ENCODE assay signal across 9 mouse cellular contexts in genomic region chr5:137030416-137030810, GRCm38 (mm10). TPM values are rescaled to one million over a fixed set of nuclear protein-coding genes. Genes with fewer than 3 reads are reported as not detected.
A peak's percentile ranks its signal among the peaks of the same experiment; 100 is the strongest.
DNase-seq lines count a peak whose midpoint lies in the region; ATAC-seq and TF ChIP-seq lines count a peak whose summit lies in the region.
"Had no signal": no experiment of that assay in that cellular context is flagged by ENCODE, and none has a peak within 500 bp of the region (broad histone marks: within the 10 kb centered on the region; RNA-seq: fewer than 3 reads in every experiment).

No protein-coding gene starts in this region.

- H3K4me1 ChIP-seq in heart, embryonic 12.5 days (replicated peaks), result peaks cover 35% of the 10 kb centered on the region
- no peaks in the 10 kb centered on the region for H3K4me1 ChIP-seq in cortical plate, adult 2 months (ENCODE audit: control insufficient read depth, insufficient read depth, low read length)
- peaks cover 23% of the 10 kb centered on the region for H3K4me1 ChIP-seq in hindbrain, embryonic 16.5 days (ENCODE audit: control insufficient read depth, insufficient read depth, low read depth, low read length)
- peaks cover 20% of the 10 kb centered on the region for H3K4me1 ChIP-seq in midbrain, embryonic 14.5 days (ENCODE audit: control insufficient read depth, insufficient read depth, low read length)
- peaks cover 8% of the 10 kb centered on the region; the same call in 1 of the 2 replicates for H3K4me1 ChIP-seq in kidney, adult 2 months (ENCODE audit: control insufficient read depth, insufficient read depth, low read length)

- H3K4me2 ChIP-seq in heart, embryonic 12.5 days, result peak overlapping the region; percentile 72
- H3K4me2 ChIP-seq in hindbrain, embryonic 16.5 days (ENCODE audit: low read length), result peak overlapping the region; percentile 95
- peak overlapping the region; percentile 100 for H3K4me2 ChIP-seq in midbrain, embryonic 14.5 days (ENCODE audit: low read length)

- H3K27ac ChIP-seq in heart, embryonic 12.5 days (ENCODE audit: poor library complexity, severe bottlenecking), result no peak overlapping the region
- peak overlapping the region; percentile 52 for H3K27ac ChIP-seq in cortical plate, adult 2 months (ENCODE audit: insufficient read depth, low read length)
- no peak overlapping the region for H3K27ac ChIP-seq in hindbrain, embryonic 16.5 days (ENCODE audit: low read depth, low read length)
- H3K27ac ChIP-seq in midbrain, embryonic 14.5 days (replicated peaks; ENCODE audit: low read depth, low read length), result no peak overlapping the region
- H3K27ac ChIP-seq in kidney, adult 2 months (ENCODE audit: insufficient read depth, low read depth, low read length), result no peak overlapping the region

- ATAC-seq in heart, embryonic 12.5 days (ENCODE audit: insufficient number of reproducible peaks, low FRiP score), result no peak
- ATAC-seq in hindbrain, embryonic 16.5 days, result no peak
- ATAC-seq in midbrain, embryonic 14.5 days (ENCODE audit: low FRiP score, low TSS enrichment), result no peak

- no peak overlapping the region for H3K9ac ChIP-seq in heart, embryonic 12.5 days
- H3K9ac ChIP-seq in hindbrain, embryonic 16.5 days (ENCODE audit: low read depth, low read length), result peak overlapping the region; percentile 71
- peak overlapping the region; percentile 61; the same call in 1 of the 2 replicates for H3K9ac ChIP-seq in midbrain, embryonic 14.5 days (replicated peaks; ENCODE audit: low read length)

- peaks cover 4% of the 10 kb centered on the region; the same call in 1 of the 2 replicates for H3K36me3 ChIP-seq in heart, embryonic 12.5 days
- H3K36me3 ChIP-seq in hindbrain, embryonic 16.5 days (ENCODE audit: control insufficient read depth, insufficient read depth, low read length), result no peaks in the 10 kb centered on the region
- H3K36me3 ChIP-seq in midbrain, embryonic 14.5 days (ENCODE audit: control insufficient read depth, insufficient read depth, low read length), result peaks cover 6% of the 10 kb centered on the region
- H3K36me3 ChIP-seq in kidney, adult 2 months (ENCODE audit: control insufficient read depth, insufficient read depth, low read length), result no peaks in the 10 kb centered on the region

- 11% methylated on average over 22 of the region's 22 CpGs for WGBS in heart, embryonic 12.5 days
- 12% methylated on average over 22 of the region's 22 CpGs for WGBS in hindbrain, embryonic 16.5 days
- 9% methylated on average over 22 of the region's 22 CpGs for WGBS in midbrain, embryonic 14.5 days
- 16% methylated on average over 22 of the region's 22 CpGs for WGBS in kidney, adult 2 months

- DNase-seq in heart, postnatal 25 days (ENCODE audit: low spot score), result no peak
- DNase-seq in midbrain, embryonic 14.5 days, result no peak
- DNase-seq in urinary bladder, adult 18-20 months (ENCODE audit: low spot score in 2 of 2), result no peak
- no peak for DNase-seq in thymus, postnatal 10 days (ENCODE audit: low spot score in 2 of 2)
- DNase-seq in kidney, adult 2 months, result no peak

- H3K27me3 ChIP-seq in heart, embryonic 12.5 days (replicated peaks), result peaks cover 68% of the 10 kb centered on the region
- peaks cover 34% of the 10 kb centered on the region for H3K27me3 ChIP-seq in hindbrain, embryonic 16.5 days (replicated peaks; ENCODE audit: control insufficient read depth, insufficient read depth, low read length)
- peaks cover 54% of the 10 kb centered on the region for H3K27me3 ChIP-seq in midbrain, embryonic 14.5 days (ENCODE audit: control insufficient read depth, insufficient read depth, low read length)
- H3K27me3 ChIP-seq in kidney, adult 2 months (replicated peaks; ENCODE audit: control insufficient read depth, insufficient read depth, low read length), result peaks cover 5% of the 10 kb centered on the region

- no peak; the same call in 1 of the 2 replicates for TF ChIP-seq POLR2A in cortical plate, adult 2 months (IDR thresholded peaks at IDR 0.05; ENCODE audit: extremely low read depth, insufficient read depth, low read length)
- TF ChIP-seq POLR2A in kidney, adult 2 months (IDR thresholded peaks at IDR 0.05; ENCODE audit: low read depth, low read length), result no peak

- TF ChIP-seq CTCF in cortical plate, adult 2 months (IDR thresholded peaks at IDR 0.05; ENCODE audit: extremely low read depth, insufficient read depth, low read length), result no peak
- TF ChIP-seq CTCF in kidney, adult 2 months (conservative IDR thresholded peaks at IDR 0.05; ENCODE audit: insufficient read depth, insufficient read length, low read depth, low read length), result no peak

- peak overlapping the region; percentile 41; the same call in 1 of the 2 replicates for H3K4me3 ChIP-seq in heart, embryonic 12.5 days
- peak overlapping the region; percentile 76 for H3K4me3 ChIP-seq in cortical plate, adult 2 months (ENCODE audit: insufficient read depth, low read length)
- H3K4me3 ChIP-seq in hindbrain, embryonic 16.5 days (ENCODE audit: low read length), result peak overlapping the region; percentile 53
- H3K4me3 ChIP-seq in midbrain, embryonic 14.5 days (replicated peaks; ENCODE audit: low read depth, low read length), result peak overlapping the region; percentile 52
- H3K4me3 ChIP-seq in kidney, adult 2 months (ENCODE audit: insufficient read depth, low read depth, low read length), result no peak overlapping the region

- intact Hi-C loops in heart, postnatal 25 days (cut with DNase I), result no loop called here

- no peaks in the 10 kb centered on the region for H3K9me3 ChIP-seq in heart, embryonic 12.5 days (replicated peaks)
- no peaks in the 10 kb centered on the region for H3K9me3 ChIP-seq in hindbrain, embryonic 16.5 days (ENCODE audit: control insufficient read depth, low read length)
- no peaks in the 10 kb centered on the region for H3K9me3 ChIP-seq in midbrain, embryonic 14.5 days (ENCODE audit: control insufficient read depth, low read length)

RNA-seq across cellular contexts. Expression of gene Vgf, which starts 4.2 kb away (rescaled TPM):
- 0.12 TPM in 1 of 2 replicates, not detected in the other for polyA plus RNA-seq in heart, embryonic 12.5 days (2016; fragmentation: Nextera tagmentation; extraction: Ambion mirVana)
- total RNA-seq in heart, postnatal 25 days (2021), result not detected
- polyA plus RNA-seq in cortical plate, adult 2 months (2012; rRNA removed), result 158 and 168 TPM in 2 replicates
- polyA plus RNA-seq in hindbrain, embryonic 16.5 days (2015; fragmentation: Nextera tagmentation; extraction: Ambion mirVana), result 14.1 and 17.0 TPM in 2 replicates
- 4.8 and 6.9 TPM in 2 replicates for polyA plus RNA-seq in midbrain, embryonic 14.5 days (2014; fragmentation: Nextera tagmentation; extraction: Ambion mirVana)
- 0.03 and 0.08 TPM in 2 replicates for polyA plus RNA-seq in kidney, adult 2 months (2012; rRNA removed)
- polyA plus RNA-seq: limb, embryonic 11.5 days had no signal

RNA-seq across cellular contexts. Expression of gene Ap1s1, which starts 15.5 kb away (rescaled TPM):
- 143 and 145 TPM in 2 replicates for polyA plus RNA-seq in heart, embryonic 12.5 days (2016; fragmentation: Nextera tagmentation; extraction: Ambion mirVana)
- 10 to 100 TPM; 34.4 to 43.0 TPM for total RNA-seq in heart, postnatal 25 days (2021)
- 311 and 334 TPM in 2 replicates for polyA plus RNA-seq in cortical plate, adult 2 months (2012; rRNA removed)
- polyA plus RNA-seq in hindbrain, embryonic 16.5 days (2015; fragmentation: Nextera tagmentation; extraction: Ambion mirVana), result 242 and 260 TPM in 2 replicates
- polyA plus RNA-seq in midbrain, embryonic 14.5 days (2014; fragmentation: Nextera tagmentation; extraction: Ambion mirVana), result 214 and 238 TPM in 2 replicates
- 57.7 and 67.0 TPM in 2 replicates for polyA plus RNA-seq in kidney, adult 2 months (2012; rRNA removed)

RNA-seq across cellular contexts. Expression of gene Serpine1, which starts 41.7 kb away (rescaled TPM):
- polyA plus RNA-seq in heart, embryonic 12.5 days (2016; fragmentation: Nextera tagmentation; extraction: Ambion mirVana), result 0.69 and 0.70 TPM in 2 replicates
- 10 to 100 TPM; 18.3 to 27.6 TPM for total RNA-seq in heart, postnatal 25 days (2021)
- polyA plus RNA-seq in cortical plate, adult 2 months (2012; rRNA removed), result 0.49 and 0.54 TPM in 2 replicates
- polyA plus RNA-seq in hindbrain, embryonic 16.5 days (2015; fragmentation: Nextera tagmentation; extraction: Ambion mirVana), result 0.14 TPM in 1 of 2 replicates, not detected in the other
- 0.26 and 0.28 TPM in 2 replicates for polyA plus RNA-seq in midbrain, embryonic 14.5 days (2014; fragmentation: Nextera tagmentation; extraction: Ambion mirVana)
- polyA plus RNA-seq in kidney, adult 2 months (2012; rRNA removed), result 1.1 and 2.1 TPM in 2 replicates

RNA-seq across cellular contexts. Expression of gene Znhit1, which starts 42.6 kb away (rescaled TPM):
- 74.4 and 78.1 TPM in 2 replicates for polyA plus RNA-seq in heart, embryonic 12.5 days (2016; fragmentation: Nextera tagmentation; extraction: Ambion mirVana)
- 10 to 100 TPM; 57.2 to 67.0 TPM for total RNA-seq in heart, postnatal 25 days (2021)
- 94.7 and 96.2 TPM in 2 replicates for polyA plus RNA-seq in cortical plate, adult 2 months (2012; rRNA removed)
- 144 and 156 TPM in 2 replicates for polyA plus RNA-seq in hindbrain, embryonic 16.5 days (2015; fragmentation: Nextera tagmentation; extraction: Ambion mirVana)
- 94.0 and 117 TPM in 2 replicates for polyA plus RNA-seq in midbrain, embryonic 14.5 days (2014; fragmentation: Nextera tagmentation; extraction: Ambion mirVana)
- polyA plus RNA-seq in kidney, adult 2 months (2012; rRNA removed), result 99.7 and 105 TPM in 2 replicates

RNA-seq across cellular contexts. Expression of gene Plod3, which starts 43.6 kb away (rescaled TPM):
- polyA plus RNA-seq in heart, embryonic 12.5 days (2016; fragmentation: Nextera tagmentation; extraction: Ambion mirVana), result 42.7 and 48.6 TPM in 2 replicates
- 10 to 100 TPM; 37.5 to 40.4 TPM for total RNA-seq in heart, postnatal 25 days (2021)
- polyA plus RNA-seq in cortical plate, adult 2 months (2012; rRNA removed), result 34.5 and 36.6 TPM in 2 replicates
- polyA plus RNA-seq in hindbrain, embryonic 16.5 days (2015; fragmentation: Nextera tagmentation; extraction: Ambion mirVana), result 36.3 and 39.7 TPM in 2 replicates
- 25.8 and 28.1 TPM in 2 replicates for polyA plus RNA-seq in midbrain, embryonic 14.5 days (2014; fragmentation: Nextera tagmentation; extraction: Ambion mirVana)
- 44.0 and 46.9 TPM in 2 replicates for polyA plus RNA-seq in kidney, adult 2 months (2012; rRNA removed)
